Mouse (Mus musculus) lung, adult 18-20 months (tissue): ENCODE measurements around the gene Mylk4.

Source experiments
- DNase-seq, 2 experiments: peaks; one replicate each; pipeline ENCODE4 v3.0.0; 2022; ENCODE audit warnings: mixed read lengths in 2 of 2

Gene Mylk4

DNA sequence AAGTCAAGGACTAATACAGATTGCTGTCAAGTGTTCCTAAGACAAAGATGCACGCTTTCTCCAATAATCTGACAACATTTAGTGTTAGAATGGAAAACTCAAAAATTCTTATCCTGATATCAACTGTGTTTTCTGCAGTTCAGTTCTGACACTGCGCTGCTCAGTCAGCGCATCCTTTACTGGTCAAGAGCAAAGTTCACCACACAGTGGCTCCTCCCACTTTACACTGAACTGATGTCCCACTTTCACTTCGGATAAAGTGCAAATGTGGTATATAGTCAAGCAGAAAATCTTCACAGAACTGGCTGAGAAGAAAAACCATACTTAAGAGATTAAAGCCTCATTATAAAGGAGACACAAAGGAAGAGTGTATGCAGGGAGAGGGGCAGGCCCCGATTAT lies 11.4 kb upstream of the Mylk4 start:
- no peak for DNase-seq

DNA sequence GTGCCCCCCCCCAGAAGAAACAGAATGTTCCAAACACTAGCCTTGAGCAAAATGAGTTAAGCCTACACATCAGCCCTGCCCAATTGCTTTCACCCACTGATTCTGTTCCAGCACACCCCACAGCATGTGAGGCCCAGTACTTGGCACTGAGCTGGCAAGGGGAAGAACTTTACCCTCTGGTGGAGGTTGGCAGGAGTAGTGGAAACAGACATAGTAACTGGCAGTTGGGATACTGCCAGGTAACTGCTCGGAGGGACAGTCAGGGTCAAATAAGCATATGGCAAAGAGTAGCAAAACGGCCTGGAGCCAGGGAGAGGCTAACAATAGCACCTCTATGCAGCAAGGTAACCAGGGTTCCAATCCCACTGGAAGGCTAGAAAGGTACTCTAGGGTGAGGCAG lies 10.9 kb upstream of the Mylk4 start:
- DNase-seq = no peak

DNA sequence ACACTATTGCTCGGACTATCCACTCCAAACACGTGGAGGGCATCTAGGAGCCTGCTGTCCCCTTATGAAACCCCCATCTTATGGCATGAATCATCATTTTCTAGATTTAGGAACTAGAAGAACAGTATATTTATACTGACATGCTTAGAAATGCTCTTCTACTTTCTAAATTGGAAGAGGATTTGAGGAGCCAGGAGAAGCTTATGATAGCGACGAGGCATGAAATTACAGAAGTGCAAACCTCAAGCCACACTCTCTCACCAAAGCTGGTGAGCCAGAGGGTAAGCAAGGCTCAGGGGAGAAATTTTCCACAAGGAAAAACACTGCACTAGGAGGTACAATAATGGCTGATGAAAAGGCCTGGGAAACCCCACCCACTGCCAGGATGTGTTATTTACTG lies 6.0 kb upstream of the Mylk4 start:
- DNase-seq = no peak

DNA sequence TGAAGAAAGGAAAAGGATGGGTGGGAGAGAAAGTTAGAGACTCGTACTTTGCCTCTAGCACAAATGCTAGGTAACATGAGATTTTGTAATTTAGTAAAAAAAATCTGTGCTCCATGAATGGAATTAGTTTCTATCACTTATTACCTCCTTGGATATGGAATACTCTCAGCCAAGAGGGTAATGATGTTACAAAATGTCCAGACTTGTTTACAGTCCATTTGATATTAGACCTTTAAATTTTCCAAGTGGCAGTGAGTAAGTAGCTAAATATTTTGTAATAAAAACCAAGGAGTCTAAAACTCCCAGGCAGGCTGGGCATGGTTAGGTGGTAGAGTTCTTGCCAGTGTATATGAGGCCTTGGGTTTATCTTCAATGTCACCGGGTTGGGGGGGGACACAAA lies 3.8 kb upstream of the Mylk4 start:
- no peak for DNase-seq

DNA sequence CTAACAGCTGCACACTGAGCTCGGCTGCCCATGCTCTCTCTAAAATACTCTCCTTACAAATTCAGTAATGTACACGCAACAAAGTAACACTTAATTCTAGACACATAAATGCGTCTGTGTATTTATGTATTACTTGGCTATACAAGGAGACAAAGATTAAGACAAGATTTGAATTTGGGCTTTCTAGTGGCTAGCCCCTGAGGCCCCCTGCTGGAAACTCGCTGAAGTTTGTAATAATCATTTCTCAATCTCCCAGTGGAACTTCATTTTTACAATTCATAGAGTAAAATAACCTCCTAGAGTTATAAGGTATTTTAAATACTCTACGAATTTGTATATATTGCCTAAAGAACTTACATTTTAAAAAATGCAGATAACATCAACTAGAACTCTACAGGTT lies 699 bp downstream of the Mylk4 start:
- no peak for DNase-seq

DNA sequence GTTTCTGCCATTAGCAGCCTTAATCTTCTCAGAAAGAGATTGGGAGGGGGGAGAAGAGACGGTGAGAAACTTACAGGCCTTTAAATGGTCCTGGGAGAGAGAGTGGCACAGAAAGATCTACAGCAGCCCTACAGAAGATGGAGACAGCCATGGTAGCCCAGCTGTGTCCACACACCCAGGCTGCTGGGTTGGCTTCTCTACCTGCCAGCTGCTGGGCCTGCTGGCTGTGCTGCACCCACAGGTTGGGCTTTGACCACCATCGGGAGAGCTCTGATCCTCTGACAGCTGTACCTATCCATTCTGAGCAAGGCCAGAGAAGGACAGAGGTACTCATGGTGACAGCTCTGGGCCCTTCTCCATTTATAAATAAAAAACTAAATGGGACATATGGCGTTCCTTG lies 4.9 kb downstream of the Mylk4 start:
- no peak for DNase-seq

DNA sequence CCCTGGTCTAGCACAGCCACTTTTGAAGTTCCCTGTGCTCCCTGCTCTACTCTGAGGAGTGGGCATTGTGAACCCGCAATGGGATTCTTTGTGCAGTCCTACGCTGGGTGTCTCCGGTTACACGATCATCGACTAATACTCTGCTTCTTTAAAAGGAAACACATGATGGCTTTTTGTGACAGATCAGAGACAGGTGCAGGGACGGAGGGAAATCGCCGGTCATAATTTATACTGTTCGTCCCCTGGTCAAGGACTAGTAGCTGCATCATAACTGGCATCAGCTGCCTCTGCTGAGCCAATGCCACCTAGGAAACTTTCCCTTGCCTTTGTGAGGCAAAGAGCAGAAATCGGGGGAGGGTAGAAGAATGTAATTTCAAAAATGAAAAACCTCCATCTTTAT lies 7.4 kb downstream of the Mylk4 start:
- DNase-seq = no peak

DNA sequence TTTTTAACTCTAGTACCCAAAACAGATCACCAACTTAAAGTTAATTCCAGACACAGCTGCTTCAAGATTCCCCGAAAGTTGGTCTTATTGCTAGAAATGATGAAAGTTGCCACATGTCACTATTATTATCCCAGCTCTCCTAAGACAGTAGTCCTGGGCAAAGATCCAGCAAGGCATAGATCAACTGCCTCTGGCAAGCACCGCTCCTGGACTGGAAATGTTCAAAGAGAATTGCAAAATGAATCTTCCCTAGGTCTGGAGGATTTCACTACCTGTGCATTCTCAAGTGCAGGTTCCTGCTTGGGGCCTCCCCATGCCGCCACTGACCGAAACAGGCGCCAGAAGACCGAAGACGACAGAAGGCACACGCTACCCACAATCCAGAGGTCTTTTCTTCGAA lies 7.9 kb downstream of the Mylk4 start:
- DNase-seq = no peak

DNA sequence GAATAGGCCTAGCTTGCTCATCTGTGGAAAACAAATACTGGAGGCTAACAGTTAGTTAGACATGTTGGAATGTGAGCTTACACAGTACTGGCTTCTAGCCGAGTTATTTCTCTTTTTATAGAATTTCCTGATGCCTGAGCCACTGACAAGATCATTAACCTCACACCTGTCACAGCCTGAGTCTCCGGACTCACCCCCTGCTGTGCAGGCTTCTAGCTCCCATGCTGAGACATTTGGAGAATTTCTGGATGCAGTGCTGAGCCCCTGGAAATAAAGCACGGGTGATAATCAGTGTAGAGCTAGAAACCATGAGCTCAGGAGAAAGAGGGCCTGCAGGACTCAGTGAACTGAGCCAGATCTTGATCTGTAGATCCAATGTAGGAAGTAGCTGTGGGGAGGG lies 13.8 kb downstream of the Mylk4 start:
- no peak for DNase-seq

DNA sequence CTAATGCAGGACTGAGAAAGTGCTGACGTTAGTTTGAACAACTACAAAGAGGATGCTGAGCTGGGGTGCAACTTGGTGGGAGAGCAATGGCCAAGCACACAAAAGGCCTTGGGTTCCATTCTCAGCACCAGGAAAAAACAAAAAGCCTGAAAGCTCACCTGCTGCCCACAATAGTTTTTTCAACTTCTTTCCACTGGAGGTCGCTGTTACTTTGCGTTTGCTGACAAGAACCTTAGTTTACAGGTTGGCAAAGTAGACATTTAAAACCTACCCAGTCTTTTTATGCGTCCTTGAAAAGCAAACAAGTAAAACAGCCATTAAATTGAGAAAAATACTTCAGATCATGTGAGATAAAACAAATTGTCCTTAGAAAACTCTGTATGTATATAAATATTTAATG lies 15.7 kb downstream of the Mylk4 start:
- DNase-seq = peak in 1 of 2 experiments; percentile 9

DNA sequence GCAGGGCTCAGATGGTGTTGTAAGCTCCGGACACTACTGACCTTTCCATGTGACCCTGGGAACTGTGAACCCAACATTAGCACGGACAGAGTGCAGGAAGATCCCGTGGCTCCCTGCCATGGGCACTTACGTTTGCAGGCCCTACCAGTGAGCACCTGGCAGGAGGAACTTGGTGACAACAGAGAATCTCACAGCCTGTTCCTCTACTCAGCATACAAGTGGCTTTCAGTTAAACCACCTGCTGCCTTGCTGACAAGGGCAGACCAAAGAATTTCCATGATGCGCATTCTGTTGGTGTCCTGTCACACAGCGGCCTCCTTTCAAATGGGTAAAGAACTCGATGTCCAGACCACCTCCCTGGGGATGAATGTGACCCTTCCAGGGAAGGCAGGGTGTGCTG lies 19.3 kb downstream of the Mylk4 start:
- DNase-seq = peak in 1 of 2 experiments; percentile 14

DNA sequence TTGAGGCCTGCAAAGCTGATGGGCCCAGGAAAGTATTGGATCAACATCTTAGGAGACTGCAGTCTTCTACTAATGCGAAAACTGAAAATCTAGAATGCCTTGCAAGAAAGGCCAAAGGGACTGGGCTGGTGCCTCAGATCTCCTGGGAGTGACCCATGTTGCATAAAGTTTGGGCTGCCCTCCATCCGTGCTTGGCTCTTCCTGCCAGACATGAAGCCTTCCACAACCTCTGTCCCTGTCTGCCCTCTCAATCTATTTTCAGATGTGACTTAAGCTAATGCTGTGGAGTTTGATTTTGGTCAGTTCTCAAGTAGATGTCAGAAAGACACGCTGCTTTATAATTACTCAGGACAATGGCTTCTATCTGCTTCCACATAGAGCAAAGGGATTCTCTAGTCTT lies 20.6 kb downstream of the Mylk4 start:
- DNase-seq = peak; percentile 14 to 27

DNA sequence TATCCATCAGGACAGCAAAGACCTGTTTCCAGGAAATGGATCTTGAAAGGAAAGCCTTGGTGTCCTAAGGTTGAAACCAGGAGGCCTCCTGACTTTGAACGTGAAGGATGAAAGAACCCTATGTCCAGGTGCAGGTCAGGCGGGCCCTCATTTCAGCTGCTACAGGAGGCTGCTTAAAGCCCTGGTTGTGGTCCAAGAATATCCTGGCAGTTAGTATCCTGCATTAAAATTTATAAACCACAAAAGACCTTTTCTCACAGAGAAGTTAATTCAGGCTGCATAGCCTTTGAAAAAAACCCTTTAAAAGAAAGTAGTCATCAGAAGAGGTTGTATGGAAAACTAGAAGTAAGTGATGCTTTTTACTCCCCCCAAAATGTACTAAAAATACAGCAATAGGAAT lies 23.0 kb downstream of the Mylk4 start:
- DNase-seq = no peak

DNA sequence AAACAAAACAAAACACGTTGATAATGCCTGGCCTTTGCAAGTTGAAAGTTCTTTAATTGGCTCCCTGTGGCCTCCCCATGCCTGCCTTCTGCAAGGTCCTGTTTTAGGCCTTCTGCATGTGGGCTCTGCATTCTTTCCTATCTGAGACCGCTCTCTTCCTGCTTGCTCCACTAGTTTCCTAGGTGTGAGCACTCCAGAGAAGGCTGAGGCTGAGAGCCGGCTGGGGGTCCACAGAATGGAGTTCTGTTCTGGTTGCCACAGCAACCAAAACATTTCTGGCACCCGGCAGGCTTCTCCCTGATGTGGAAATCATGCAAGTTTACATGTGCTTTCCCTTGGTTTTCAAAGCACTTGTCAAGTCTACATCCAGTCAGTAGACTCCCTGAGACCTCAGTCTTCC lies 24.7 kb downstream of the Mylk4 start:
- DNase-seq = no peak

DNA sequence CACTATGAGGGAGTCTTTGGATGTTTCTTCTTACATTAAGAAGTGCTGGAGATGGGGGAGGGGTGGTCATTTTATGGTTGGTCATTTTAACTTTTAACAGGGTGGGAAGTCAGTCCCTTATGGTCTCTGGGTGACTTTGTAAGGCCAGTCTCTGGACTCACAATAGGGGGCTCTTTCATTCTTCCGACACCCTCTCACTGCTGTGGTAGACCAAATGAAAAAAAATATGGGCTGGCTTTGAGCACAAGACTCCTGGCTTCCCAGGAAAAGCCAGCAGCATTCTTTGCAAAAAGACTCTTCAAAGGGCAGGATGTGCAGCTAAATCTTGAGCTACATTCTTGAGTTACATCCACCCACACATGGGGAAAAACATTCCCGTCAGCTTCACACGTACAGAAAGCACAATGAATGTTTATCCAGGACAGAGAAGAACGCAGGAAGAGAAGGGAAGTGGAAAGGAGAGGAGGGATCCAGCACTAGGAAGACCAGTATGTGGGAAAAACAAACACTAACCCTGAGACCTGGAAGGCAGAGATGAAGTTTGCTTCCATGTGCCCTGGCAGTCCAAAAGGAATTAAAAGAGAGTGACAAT lies 31.6 kb downstream of the Mylk4 start:
- DNase-seq = no peak

DNA sequence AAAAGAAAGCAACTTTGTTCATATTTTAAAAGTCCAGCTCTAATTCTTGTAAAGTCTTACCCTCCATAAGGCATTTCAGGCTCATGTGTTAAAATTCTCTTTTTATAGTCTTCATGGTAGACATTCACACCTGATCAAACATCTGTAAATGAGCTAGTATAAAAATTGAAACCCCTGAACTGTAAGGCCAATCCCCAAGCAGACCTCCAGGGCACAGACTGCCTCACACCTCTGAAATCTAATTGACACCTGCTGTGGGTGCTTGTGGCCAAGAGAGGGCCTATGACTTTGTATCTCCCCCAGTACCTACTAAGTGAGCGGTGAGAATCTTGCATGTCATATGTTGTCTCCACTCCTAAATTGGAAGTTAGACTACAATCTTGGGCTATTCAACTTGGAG lies 33.2 kb downstream of the Mylk4 start:
- no peak for DNase-seq

DNA sequence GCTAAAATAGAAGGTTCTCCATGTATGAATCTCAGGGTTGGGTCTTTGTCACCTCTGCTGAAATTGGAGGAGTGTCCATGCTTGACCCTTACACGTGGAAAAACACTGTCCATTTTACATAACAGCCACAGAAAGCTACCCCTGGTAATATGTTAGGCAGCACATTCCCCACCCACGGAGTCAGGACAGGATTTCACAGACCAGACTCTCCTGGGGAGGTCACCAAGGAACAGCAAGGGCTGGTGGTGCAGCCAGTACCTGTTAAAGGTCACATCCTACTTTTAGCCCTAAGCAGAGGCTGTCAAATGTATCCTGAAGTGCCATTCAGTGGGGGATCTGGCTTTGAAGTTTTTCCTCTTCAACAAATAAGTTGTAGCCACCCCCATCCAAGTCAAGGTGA lies 35.3 kb downstream of the Mylk4 start:
- no peak for DNase-seq

DNA sequence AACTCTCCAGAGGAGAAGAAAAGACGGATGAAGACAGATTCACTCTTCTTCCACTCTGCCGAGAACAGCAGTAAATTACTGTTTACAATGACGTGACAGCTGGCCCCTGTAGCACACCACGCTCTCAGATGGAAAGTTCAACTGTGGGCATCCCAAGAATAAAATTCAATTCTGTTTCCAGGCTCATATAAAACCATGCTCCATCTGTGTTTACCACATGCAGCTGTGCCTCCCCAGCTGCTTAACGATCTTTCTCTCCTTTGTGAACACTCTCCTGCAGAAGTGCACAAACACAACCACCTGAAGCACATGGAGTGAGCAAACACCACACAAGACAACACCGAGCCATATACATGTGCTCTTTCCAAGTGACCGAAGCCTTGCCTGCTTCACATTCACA lies 42.6 kb downstream of the Mylk4 start:
- DNase-seq = no peak

DNA sequence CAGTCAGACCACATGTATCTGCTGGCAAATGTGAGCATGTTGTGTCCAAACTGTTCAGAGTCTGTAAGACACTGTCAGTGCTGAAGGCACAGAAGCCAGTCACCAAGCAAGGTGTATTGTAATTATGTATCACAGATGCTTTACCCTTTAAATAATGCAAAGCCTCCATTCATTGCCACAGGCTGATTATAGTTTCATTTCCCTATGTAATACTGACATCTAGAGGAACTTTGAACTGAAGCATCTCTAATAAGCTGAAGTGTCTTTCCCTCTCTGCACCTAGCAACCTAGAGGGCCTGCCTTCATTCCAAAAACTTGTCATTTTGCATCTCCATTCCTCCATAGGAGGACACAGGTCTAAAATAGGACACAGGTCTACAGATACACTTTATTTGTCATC lies 52.5 kb downstream of the Mylk4 start:
- DNase-seq = no peak

DNA sequence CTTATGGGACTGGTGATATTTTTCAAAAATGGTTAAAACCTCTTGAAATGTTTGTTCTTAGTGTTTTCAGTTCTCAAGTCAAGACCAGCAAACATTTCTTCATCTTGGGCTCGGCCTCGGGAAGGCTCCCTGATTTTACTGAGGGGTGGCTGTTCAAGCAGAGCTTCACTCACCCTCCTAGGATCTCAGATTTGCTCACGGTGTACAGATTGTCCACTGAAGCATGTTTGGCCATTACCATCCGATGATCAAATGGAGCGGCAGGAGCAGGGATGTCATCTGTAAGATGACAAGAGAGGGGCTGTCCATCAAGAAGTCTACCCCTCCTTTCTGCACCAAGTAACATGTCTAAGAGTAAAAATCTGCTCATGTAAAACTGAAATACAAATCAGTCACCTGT lies 59.1 kb downstream of the Mylk4 start:
- DNase-seq = no peak

DNA sequence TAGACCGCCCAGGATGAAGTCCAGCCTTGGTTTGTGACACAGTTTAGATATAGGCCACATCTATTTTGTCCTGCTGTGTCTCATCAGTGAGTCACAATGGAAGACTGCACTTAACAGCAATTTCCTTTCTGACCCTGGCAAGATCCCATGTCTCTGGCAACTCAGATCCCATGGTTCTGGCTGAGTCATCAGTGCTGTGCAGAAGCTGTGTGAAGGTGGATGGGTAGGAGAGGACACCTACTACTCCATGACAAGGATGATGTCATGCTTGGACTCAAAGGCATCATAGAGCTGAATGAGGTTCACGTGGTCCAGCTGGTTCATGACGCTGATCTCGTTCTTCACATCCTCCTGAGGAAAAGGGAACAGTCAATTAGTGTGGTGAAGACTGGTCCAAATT lies 62.0 kb downstream of the Mylk4 start:
- no peak for DNase-seq

DNA sequence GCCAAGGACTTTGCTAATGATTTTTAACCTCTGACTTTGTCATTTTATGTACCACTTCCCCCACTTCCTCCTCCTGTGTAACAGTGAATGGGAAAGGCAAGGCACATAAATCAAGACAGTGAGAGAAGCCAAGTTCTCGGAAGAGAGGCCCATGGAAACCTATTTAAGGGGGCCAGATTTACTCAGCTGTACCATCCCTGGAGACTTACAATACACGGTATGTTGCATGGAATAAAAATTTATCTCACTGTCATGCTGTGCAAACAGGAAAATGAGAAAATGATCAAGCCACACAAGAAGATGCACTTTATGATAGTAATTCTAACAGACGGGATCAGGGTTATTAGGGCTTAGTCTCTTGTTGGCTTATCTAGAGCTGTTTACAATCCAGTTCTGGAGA lies 64.5 kb downstream of the Mylk4 start:
- DNase-seq = no peak

DNA sequence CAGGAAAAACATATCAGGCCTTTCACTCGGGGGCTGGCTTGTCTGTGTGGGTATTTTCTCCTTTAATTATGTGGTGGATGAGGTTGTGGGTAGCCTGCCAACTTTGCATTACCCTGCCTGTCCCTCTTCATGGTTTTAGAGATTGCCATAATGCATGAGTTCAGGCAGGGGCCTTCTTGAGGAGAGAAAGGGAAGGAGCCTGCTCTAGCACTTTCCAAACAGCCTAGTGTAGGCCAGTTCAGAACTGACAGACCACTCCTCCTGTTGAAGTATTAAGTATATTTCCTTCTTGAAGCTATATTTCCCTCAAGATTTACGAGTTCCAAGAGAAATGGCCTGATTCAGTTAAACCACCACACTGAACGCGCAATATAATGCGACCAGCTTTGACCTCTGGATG lies 66.0 kb downstream of the Mylk4 start:
- DNase-seq = no peak

DNA sequence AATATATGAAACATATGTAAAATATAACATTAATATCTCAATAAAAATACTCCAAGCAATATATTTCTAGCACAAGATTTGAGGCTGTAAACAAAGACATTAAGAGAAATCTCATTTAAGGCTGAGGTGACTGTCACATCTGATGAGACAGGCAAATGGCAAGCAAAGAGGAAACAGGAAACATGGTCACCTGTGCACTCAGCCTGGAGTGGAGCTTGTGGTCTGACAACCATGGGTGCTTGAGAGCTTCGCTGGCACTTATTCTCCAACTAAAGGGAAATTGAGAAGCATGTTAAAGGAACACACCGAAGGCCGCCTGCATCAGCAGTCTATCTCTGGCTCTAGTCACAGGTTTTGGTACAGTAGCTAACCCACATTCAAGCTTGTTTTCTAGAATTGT lies 71.2 kb downstream of the Mylk4 start:
- no peak for DNase-seq

DNA sequence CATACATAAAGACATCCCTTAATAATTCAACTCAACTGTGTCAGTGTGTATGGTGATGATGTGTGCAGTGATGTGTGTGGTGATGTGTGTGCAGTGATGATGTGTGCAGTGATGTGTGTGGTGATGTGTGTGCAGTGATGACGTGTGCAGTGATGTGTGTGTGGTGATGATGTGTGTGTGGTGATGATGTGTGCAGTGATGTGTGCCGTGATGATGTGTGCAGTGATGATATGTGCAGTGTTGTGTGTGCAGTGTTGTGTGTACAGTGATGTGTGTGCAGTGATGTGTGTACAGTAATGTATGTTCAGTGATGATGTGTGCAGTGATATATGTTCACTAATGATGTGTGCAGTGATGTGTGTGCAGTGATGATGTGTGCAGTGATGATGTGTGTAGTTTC lies 75.9 kb downstream of the Mylk4 start:
- no peak for DNase-seq
